Mouse (Mus musculus): ENCODE measurements around the gene Rpp40.

Rpp40 gene

GRCm38 (mm10) chr13:35875396-35875795, 30.8 kb downstream of the Rpp40 start:
- TF ChIP-seq GATA4 (IDR thresholded peaks at IDR 0.05; ENCODE audit: insufficient replicate concordance, low read length) = no peak

- TF ChIP-seq GATA4 (IDR thresholded peaks at IDR 0.05; ENCODE audit: insufficient replicate concordance, low read length) = no peak
These were observed 35.1 kb downstream of the Rpp40 start for GRCm38 (mm10) chr13:35871107-35871506.

- no peak for TF ChIP-seq GATA4 (IDR thresholded peaks at IDR 0.05; ENCODE audit: insufficient replicate concordance, low read length)
These were observed 35.5 kb downstream of the Rpp40 start for GRCm38 (mm10) chr13:35870659-35871058.

- TF ChIP-seq GATA4 (IDR thresholded peaks at IDR 0.05; ENCODE audit: insufficient replicate concordance, low read length) = no peak
These were observed 45.2 kb downstream of the Rpp40 start for GRCm38 (mm10) chr13:35860916-35861315.

GRCm38 (mm10) chr13:35857486-35857885, 48.7 kb downstream of the Rpp40 start:
- no peak for TF ChIP-seq GATA4 (IDR thresholded peaks at IDR 0.05; ENCODE audit: insufficient replicate concordance, low read length)

GRCm38 (mm10) chr13:35852851-35853575, 53.1 kb downstream of the Rpp40 start:
- no peak for TF ChIP-seq GATA4 (IDR thresholded peaks at IDR 0.05; ENCODE audit: insufficient replicate concordance, low read length)

- TF ChIP-seq GATA4 (IDR thresholded peaks at IDR 0.05; ENCODE audit: insufficient replicate concordance, low read length) = no peak
These were observed 54.6 kb downstream of the Rpp40 start for GRCm38 (mm10) chr13:35851581-35851980.

GRCm38 (mm10) chr13:35848694-35849093, 57.5 kb downstream of the Rpp40 start:
- no peak for TF ChIP-seq GATA4 (IDR thresholded peaks at IDR 0.05; ENCODE audit: insufficient replicate concordance, low read length)

- no peak for TF ChIP-seq GATA4 (IDR thresholded peaks at IDR 0.05; ENCODE audit: insufficient replicate concordance, low read length)
These were observed 60.9 kb downstream of the Rpp40 start for GRCm38 (mm10) chr13:35845306-35845705.
